Mouse (Mus musculus): ENCODE results near the gene Ccnd1.

Gene Ccnd1

DNA sequence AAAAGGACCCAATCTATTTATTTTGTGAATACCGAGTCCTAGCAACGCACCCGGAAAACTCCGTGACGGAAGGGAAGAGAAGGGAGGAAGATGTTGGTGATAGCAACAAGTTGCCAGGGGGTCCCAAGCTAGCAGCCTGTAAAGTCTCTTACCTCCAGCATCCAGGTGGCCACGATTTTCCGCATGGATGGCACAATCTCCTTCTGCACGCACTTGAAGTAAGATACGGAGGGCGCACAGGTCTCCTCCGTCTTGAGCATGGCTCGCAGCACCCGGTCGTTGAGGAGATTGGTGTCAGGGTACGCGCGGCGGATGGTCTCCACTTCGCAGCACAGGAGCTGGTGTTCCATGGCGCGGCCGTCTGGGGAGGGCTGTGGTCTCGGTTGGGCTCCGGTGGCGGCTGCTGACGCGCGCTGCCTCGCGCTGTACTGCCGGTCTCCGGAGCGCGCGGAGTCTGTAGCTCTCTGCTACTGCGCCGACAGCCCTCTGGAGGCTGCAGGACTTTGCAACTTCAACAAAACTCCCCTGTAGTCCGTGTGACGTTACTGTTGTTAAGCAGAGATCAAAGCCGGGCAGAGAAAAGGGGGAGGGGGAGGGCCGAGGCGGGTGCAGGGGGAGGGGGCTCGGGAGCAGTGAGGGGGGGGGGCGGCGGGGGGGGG lies at the start of gene Ccnd1:
Gene Ccnd1, minus strand, starts transcription at position 582 of the 659 bp plus-strand sequence.
- peak; percentile 65 for DNase-seq (ENCODE audit: low spot score)

DNA sequence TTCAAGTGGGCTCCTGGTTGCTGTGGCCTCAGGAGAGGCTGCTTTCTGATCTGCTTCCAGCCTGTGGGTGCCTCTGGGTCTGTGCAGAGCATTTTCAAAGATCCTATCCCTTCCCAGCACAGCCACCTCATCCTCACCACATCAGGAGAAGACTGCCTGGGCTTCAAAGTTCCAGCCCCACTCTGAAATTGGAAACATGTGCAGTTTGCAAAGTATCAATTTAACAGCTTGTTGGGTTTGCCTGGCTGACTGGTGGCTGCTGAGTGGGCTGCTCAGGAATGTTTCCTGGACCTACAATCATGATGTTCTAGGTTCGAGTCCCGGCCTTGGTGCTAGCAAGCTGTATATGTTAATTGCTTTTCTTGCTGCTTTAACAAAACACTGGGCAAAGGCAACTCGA lies 49.1 kb upstream of the Ccnd1 start:
- DNase-seq (ENCODE audit: low spot score), result no peak

DNA sequence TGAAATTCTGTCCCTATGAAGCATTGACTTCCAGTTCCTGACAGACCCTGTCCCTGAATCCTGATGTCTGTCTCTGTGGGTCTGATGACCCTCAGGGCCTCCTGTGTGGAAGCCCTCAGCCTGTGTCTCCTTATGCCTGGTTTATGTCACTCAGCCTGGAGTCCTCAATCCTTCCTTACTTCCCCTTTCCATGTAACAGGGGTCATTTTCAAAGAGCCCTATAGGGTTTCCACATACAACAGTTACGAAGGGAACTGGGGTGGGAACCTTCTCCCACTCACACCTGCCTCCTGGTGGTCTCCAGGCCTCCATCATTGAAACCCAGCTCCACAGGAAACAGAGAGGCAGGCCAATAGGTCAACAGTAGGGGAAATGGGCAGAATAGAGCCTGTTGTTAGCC lies 45.4 kb upstream of the Ccnd1 start:
- no peak for DNase-seq (ENCODE audit: low spot score)

DNA sequence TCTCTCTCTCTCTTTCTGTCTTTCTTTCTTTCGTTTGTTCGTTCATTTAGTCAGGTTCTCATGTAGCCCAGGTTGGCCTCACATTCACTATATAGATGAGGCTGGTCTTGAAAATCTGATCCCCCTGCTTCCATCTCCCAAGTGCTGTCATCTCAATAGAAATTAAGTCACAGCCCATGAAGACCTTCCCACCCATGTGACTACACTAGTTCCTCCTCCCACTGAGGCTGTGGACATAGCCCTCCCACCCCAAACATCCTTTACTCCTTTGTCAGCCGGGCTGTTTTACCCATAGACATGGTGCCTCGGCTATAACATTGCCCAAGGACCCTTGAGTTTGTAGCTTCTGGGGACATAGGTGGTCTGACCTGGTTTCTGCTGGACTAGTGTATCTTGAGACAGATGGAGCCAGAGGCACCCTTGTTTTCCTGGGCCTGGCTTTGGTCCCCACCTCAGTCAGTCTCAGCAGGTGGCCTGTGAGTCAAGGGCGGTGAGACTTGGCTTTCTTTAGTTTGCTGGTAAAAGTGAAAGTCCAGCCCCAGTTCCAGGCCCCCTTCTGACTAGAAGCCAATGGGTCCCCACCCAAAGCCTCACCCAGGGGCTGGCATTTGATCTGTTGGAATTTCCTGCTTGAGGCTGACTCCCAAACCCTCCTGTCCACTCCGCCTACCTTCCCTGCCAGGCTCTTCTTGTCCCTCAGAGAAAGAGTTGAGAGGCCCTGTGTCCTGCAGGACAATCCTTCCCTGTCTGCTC lies 42.8 kb upstream of the Ccnd1 start:
- DNase-seq (ENCODE audit: low spot score), result no peak

DNA sequence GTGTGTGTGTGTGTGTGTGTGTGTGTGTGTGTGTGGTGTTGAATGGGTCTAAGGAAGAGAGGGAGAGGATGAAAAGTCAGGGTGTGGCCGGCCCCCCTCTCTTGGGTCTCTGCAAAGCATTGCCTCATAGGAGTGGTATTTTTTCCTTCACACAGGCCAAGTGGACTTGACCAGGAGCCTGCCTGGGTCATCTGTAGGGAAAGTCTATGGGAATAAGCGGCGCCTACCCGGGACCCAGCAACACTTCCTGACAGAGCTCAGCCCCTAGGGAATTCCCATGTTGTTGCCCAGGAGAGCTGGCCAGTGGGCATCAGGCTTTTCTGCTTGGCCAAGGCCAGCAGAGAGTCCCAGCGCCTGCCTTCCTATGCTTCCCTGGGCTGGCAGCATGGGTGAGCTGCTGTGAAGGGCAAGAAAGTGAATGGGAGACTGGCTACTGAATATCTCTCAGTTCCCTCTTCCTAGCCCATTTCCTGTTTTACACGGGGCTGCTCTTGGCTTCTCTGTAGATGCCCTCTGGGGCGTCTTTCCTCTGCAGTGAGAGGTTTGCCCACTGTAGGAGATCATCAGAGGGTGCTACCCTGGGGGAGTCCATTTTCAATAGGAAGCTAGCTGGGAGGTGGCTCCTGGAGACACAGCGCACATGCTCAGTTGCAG lies 41.8 kb upstream of the Ccnd1 start:
- DNase-seq (ENCODE audit: low spot score), result no peak

DNA sequence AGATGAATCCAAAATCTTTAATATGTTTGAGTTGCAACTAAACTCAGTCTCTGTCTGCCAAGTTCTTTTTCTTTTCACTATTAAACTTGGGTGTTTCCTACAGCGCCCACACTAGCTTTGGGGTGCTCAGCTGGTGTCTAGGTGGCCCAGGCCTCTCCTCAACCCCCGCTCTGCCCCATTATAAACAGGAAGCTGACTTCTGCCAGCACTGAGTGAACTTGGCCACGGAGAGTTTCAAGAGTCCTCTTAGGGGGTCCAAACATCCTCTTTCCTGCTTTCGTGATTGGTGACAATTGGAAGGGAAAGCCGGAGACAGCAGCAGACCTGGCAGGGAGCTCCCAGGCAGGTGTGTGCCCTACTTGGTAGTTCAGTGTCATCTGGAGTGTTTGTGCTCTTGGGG lies 40.1 kb upstream of the Ccnd1 start:
- no peak for DNase-seq (ENCODE audit: low spot score)

DNA sequence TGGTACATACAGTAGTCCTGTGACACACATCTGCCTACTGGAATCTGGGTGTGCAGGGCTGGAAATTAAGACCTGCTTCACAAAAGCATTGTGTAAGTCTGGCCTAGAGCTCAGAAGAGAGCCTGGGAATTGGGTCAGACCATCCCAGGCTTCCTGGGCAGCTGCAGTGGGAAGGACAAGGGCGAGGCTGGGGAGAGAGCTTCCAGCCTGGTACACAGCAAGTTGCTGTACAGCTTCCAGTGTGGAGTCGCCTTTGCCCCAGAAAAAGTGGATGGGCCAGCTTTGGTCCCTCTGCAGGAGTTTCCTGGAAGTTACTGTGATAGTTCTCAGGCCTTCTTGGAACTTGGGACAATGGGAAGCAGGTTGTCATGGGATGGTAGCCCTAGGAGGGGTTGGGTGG lies 37.4 kb upstream of the Ccnd1 start:
- peak; percentile 26 for DNase-seq (ENCODE audit: low spot score)

DNA sequence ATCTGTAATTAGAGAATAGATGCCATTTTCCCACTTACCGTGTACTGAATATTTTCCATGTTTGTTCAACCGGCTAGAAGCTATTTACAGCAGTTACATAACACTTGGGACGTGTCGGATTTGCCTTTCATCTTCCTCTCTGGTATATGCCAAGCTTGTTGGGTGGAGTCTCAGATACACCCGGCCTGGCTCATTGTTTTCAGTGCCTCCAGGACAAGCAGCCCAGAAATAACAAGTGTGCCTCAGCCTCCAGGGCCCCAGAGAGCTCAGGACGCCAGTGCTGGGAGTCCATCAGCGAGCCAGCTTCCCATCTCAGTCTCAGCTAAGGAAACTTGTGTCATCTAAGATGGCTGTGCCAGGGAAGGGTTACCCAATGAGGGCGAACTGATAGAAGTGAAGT lies 33.7 kb upstream of the Ccnd1 start:
- DNase-seq (ENCODE audit: low spot score), result no peak

DNA sequence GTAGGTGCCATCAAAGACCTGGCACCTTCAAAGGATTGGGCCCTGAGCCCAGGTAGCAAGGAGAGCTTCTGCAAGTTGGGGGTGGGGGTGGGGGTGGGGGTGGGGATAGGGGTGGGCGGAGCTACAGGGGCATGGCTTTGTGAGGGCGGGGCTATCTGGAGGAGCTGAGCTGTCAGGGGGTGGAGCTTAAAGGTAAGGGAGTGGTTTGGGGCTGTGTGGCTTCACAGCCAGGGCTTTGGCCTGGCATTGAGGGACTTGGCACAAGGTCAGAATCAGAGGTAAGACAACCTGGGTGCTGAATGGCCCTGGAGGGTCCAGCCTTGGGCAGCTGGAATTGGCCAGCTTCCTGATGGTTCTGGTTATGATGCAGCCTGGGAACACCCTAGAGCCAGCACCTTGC lies 32.0 kb upstream of the Ccnd1 start:
- peak; percentile 36 for DNase-seq (ENCODE audit: low spot score)

DNA sequence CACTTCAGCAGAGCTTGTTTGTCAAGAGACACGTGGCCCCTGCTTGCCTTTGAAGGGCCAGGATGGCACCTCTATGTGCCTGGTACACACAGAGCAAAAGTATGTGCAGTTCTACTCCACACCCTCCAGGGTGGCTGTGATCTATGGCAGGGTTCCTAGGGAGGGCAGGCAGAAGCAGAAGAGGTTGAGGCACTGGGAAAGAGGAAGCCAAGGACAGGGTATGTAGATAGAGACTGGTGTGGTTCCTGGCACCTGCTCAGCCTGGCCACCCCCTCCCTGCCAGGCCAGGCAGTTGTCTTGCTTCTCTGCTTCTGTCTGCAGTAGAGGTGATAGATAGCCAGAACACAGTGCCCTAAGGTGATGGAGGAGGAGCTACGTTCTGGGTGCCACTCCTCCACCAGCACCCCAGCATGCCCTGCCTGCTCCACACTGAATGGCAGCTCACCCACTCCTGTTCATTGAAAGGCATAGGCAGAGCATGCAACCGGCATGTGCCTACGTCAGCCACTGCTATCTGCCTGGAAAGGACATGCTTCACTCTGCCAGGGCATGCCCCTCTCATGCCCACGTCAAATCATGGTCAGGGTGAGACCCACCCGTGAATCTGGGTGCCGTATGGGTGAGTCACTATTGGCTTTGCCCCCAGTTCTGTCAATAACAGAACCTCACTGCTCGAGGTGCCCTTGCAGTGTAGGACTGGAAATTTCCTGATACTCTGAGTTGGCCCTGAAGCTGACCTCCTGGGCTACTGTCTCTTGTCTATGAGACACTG lies 31.5 kb upstream of the Ccnd1 start:
- peak; percentile 82 for DNase-seq (ENCODE audit: low spot score)

DNA sequence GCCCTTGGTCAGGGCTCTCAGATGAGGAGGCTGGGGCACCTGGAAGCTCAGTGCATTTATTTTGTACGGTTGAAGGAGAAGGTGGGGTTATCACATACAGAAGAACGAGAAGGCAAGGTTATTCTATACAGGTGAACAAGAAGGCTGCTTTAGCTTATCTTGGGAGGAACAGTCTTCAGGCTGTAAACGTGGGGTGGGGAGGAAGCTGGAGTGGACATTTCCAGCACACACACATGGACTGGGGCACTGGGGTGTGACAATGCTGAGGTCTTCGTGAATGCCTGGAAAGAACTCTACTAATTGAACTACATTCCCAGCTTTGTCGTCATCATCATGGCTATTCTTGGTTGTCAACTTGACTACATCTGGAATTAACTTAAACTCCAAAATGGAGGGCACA lies 26.2 kb upstream of the Ccnd1 start:
- DNase-seq (ENCODE audit: low spot score), result no peak

DNA sequence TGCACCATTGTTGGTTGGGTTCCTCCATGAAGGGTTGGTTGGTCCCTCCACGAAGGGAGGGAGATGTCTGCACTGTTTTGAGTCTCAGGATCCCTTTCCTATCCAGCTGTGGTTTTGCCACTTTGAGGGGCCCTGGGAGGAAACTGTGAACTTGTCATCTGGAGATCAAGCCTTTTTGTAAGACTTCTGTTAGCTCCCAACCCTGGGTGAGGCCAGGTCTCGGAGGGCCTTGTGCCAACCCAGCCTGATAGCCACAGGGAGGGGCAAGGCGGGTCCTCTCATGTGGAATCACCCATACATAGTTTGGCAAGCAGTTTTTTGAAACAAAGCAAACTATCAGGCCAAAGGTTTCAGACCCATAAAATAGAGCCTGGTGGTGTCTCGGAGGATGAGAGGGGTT lies 24.6 kb upstream of the Ccnd1 start:
- no peak for DNase-seq (ENCODE audit: low spot score)

DNA sequence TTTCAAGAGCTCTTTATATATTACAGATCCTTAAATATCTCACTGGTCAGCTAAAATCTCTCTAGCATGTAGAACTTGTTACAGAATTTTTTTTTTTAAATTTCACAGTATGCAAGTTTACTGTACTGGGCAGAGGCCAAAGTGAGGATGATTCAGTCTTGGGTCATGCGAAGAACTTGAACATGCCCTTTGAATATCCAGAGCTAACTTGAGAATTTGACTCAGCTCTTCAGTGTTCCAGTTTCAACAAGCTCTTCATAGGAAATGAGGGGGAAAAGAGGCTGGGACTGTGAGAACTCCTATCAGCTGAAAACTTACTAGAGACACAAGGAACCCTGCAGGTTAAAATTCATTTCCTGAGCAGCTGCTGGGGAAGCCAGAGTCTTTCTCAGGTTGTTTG lies 24.2 kb upstream of the Ccnd1 start:
- no peak for DNase-seq (ENCODE audit: low spot score)

DNA sequence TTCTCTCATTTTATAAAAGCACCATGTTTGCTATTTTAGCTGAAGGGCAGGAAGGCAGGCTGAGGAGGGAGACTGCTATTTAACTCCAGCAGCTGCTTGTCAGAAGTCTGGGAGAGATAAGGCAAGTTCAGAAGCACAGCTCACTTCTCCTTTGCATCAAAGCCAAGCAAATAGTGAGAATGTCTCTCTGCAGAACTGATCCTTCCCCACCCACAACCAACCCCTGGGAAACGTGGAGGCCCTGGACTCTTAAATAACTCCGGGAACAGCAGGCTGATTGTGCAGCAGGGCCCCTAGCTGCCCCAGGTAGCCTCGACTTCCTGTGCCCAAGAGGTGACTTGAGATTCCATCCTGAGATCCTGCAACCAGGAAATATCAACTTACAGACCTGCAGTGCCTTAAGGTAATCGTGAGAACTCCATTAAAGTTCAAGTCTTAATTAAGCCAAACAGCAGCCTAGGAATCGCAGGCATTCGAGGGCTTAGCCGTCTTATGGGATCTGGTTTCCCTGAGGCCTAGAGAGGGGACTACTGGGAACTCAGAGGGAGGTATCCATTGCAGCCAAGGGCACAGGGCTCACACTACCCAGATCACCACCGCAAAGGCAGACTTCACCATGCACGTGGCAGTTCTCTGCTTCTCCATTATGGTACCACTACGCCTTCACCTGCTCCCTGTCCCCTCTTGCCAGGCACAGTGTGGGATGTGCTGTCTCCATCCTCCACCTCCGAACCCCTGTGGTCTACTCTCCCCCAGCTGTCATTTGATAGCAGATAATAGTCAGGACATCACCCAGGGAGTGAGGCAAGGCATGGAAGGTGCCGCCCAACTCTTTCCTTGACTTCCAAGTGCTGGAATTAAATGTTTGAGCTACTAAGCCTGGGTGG lies 19.0 kb upstream of the Ccnd1 start:
- DNase-seq (ENCODE audit: low spot score), result no peak

DNA sequence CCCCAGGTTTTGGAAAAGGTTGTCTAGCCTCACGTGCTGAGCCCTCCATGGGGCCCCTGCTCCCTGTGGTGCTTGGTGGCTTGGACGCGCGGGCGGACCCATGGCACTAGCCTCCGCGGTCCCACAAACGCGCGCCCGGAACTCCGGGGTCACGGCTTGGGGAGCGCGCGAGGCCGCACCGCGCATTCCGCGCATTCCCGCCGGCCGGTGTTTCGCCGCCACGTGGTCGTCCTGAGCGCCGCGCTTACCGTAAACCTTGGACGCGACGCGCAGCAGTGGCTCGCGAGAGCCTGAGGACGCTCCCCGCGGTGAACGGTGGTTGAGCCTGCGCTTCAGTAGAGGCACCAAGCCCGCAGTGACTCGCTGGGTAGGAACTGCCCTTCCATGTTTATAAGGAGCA lies 3.5 kb upstream of the Ccnd1 start:
- peak; percentile 81 for DNase-seq (ENCODE audit: low spot score)

DNA sequence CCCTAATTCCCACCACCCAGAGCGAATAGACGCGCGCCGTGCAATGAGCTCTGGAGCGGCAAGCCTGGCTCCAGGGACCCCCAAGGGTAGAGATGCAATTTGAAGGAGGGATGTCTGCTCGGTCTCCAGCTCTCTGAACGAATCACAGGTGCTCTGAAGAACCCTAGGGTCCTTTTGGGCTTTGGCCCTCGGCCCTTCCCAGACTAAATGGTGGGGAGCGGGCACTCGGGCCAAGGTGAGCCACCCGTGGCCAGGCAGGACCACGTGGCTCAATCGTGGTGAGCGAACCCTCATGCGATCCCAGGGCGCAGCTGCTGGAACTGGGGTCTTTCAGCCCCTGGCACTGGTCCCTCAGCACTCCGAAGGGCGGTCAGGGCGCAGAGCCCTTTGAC lies 3.0 kb upstream of the Ccnd1 start:
- no peak for DNase-seq (ENCODE audit: low spot score)

DNA sequence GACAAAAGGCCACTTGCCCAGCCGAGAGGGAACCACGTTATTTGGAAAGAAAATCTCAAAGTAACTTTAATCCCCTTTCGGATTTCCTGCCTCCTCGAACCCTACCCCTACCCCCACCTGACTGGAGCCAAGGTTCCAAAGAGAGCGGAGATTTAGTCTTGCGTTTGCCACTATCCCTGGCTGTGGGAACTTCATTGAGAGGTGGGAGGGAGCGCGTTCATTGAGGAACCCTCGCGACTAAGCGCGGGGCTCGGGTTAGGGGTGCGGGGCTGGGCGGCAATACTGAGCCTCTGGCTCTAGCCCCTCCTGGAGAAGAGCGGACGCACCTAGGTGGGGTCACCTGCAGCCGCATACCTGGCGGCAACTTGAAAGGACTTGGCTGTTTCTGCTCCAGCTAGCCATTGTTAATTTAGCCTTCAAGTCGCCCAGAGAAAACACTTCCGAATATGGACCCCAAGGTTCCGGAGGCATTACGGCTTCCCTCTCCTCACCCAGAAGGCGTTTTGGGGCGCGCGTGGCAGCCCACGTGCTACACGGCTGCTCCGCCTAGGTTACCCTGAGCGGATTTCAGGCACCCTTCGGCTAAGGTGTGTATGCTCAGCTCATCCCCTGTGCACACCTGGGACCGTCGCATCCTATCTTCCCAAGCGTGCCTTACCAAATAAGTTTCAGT lies 2.5 kb upstream of the Ccnd1 start:
- no peak for DNase-seq (ENCODE audit: low spot score)

DNA sequence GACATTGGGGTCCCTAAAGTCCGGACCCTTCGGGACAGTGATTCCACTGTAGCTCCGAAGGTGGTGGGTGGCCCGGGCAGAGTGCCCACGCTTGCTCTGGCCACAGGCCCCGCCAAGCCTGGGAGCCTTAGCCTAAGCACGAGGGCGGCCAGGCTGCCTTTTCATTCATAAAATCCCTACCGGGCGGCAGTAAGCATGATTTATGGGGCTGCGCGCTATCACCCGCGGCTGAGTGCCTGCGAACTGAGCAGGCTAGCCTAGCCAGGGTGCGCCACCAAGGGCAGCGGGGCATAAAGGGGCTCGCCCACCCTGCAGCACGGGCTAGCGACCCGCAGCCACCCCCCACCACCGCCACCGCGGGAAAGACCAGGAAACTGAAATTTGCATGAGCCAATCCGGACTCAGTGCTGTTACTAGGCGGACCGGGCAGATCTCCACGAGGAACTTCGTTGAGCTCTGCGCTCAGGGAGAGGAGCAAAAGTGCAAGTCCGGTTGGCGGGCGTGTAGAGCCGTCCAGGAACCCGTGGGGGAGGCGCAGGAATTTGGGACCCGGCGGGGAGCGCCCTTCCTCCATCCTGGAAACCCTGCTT lies 1.6 kb upstream of the Ccnd1 start:
- DNase-seq (ENCODE audit: low spot score), result peak; percentile 89

DNA sequence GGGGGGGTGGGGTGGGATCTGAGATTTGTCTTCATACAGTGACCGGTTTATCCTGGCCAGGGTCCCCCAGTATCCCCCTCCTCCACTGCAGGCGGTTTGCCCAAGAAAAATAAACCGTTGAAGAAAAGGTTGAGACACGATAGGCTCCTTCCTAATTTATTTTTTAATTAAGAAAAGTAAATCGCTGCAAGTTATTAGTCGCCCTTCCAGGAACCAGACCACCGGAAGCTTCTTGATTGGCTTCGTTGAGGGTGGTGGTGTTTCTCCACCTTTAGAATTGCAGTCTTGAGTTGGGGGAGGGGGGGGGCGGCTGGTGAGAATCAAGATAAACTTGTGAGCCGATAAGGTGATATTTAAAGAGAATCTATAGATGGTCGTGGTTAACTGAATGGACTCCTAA lies 860 bp upstream of the Ccnd1 start:
- DNase-seq (ENCODE audit: low spot score), result no peak

DNA sequence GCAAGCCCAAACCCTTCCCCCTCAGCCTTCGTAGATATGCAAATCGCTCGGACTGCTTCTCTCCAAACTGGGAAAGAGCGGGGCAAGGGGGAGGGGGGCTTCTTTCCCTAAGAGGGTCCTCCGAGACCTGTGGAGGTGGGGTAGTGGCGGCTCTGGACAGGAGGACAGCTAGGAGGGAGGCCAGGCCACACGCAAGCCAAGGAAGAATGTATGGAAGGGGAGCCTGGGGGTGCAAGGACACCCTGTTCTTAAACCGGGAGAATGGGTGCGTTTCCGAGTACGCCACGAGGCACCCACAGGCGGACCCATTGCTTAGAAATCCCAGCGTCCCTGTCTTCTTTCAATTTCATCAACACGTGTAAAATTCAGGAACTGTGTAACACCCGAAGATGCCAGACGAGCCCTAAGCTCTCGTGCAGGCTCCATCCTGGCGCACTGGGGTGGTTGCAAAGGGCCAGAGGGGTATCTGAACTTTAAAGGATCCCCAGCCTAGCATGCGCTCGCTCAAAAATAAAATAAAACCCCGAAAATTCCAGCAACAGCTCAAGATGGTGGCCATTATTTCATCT lies 362 bp upstream of the Ccnd1 start:
- no peak for DNase-seq (ENCODE audit: low spot score)

Measured in urinary bladder, postnatal 14 days (tissue).